Mouse (Mus musculus) forebrain, postnatal 0 days (tissue): ENCODE data around the gene Bckdhb. TPM values are rescaled to one million over a fixed set of nuclear protein-coding genes. Genes with fewer than 3 reads are reported as not detected.

Source experiments
- ATAC-seq: fragments of 200-750 bp; cut with Nextera tagmentation; 2 replicates; pipeline ENCODE4 v1.8.0; 2017; ENCODE audit warnings: mild to moderate bottlenecking, moderate library complexity
- DNase-seq: peaks from one replicate; pipeline ENCODE4 v3.0.0-alpha.2; 2015
- H3K27ac ChIP-seq: fragments of 300-500 bp; sonication (generic); 2 replicates; pipeline ENCODE4 v1.5.1; 2014; ENCODE audit warnings: low read depth, mild to moderate bottlenecking, antibody characterized with exemption, low read length, moderate library complexity, mixed read lengths
- H3K27me3 ChIP-seq: fragments of 300-500 bp; sonication (generic); 2 replicates; pipeline ENCODE4 v1.6.1; 2014; ENCODE audit warnings: mild to moderate bottlenecking, low read length, mixed read lengths; ENCODE audit not compliant: insufficient read depth
- H3K36me3 ChIP-seq: fragments of 300-500 bp; sonication (generic); 2 replicates; pipeline ENCODE4 v1.6.1; 2014; ENCODE audit warnings: mild to moderate bottlenecking, moderate library complexity; ENCODE audit not compliant: insufficient read depth
- H3K4me1 ChIP-seq: fragments of 300-500 bp; sonication (generic); 2 replicates; pipeline ENCODE4 v1.6.1; 2014; ENCODE audit warnings: antibody characterized with exemption; ENCODE audit not compliant: insufficient read depth
- H3K4me2 ChIP-seq: fragments of 300-500 bp; sonication (generic); 2 replicates; pipeline ENCODE4 v1.6.1; 2014; ENCODE audit warnings: low read depth, mild to moderate bottlenecking, moderate library complexity
- H3K4me3 ChIP-seq: fragments of 300-500 bp; sonication (generic); 2 replicates; pipeline ENCODE4 v1.5.1; 2014; ENCODE audit warnings: low read depth, low read length, mixed read lengths
- H3K9ac ChIP-seq: fragments of 300-500 bp; sonication (generic); 2 replicates; pipeline ENCODE4 v1.6.1; 2014; ENCODE audit warnings: mild to moderate bottlenecking
- H3K9me3 ChIP-seq: fragments of 300-500 bp; sonication (generic); 2 replicates; pipeline ENCODE4 v1.6.1; 2016; ENCODE audit warnings: low read length
- CTCF ChIP-seq: sonication (generic); IDR thresholded peaks from 2 replicates; pipeline ENCODE4 v1.5.1; 2016; ENCODE audit warnings: antibody characterized with exemption, control low read depth, low read depth
- WGBS: fragments of 180-500 bp; shearing (Covaris S2); extraction: QIAGEN DNeasy Blood & Tissue Kit; methylation state at CpG from one replicate; pipeline ENCODE4 v1.1.7; 2014; 5-methylcytosine and 5-hydroxymethylcytosine counted together
- polyA plus RNA-seq: library from polyadenylated mRNA; unstranded; fragments of >200 nt; fragmentation: Nextera tagmentation; extraction: Ambion mirVana; gene quantifications from 2 replicates; pipeline ENCODE4 v1.2.1, GENCODE M21; 2015
- total RNA-seq: library from RNA; depleted of rRNA; stranded (reverse); fragments of >200 nt; gene quantifications from 2 replicates; pipeline ENCODE4 v1.2.3, GENCODE M21; 2014

Gene Bckdhb
- total and polyA plus RNA-seq, 2 experiments from 2014 or later, result 14.2 to 34.8 TPM

- TF ChIP-seq CTCF, result no peak
- no peaks in the 10 kb centered on the region for H3K4me1 ChIP-seq
- no peak for DNase-seq
- WGBS, result 73% methylated on average over 4 of the region's 4 CpGs
- no peaks in the 10 kb centered on the region for H3K36me3 ChIP-seq
- no peak overlapping the region for H3K27ac ChIP-seq
- ATAC-seq, result no peak
- no peak overlapping the region for H3K4me3 ChIP-seq
- no peak overlapping the region for H3K4me2 ChIP-seq
- H3K9ac ChIP-seq, result no peak overlapping the region
- H3K9me3 ChIP-seq, result no peaks in the 10 kb centered on the region
- no peaks in the 10 kb centered on the region for H3K27me3 ChIP-seq
These were observed 19.1 kb upstream of the Bckdhb start for GRCm38 (mm10) chr9:83905820-83906219.

GRCm38 (mm10) chr9:83907017-83907416 lies 17.9 kb upstream of the Bckdhb start:
- no peaks in the 10 kb centered on the region for H3K27me3 ChIP-seq
- no peak for ATAC-seq
- no peak overlapping the region for H3K4me3 ChIP-seq
- no peaks in the 10 kb centered on the region for H3K36me3 ChIP-seq
- no peak overlapping the region for H3K9ac ChIP-seq
- no peak for TF ChIP-seq CTCF
- no peak overlapping the region for H3K27ac ChIP-seq
- 87% methylated on average over 3 of the region's 3 CpGs for WGBS
- no peaks in the 10 kb centered on the region for H3K9me3 ChIP-seq
- DNase-seq, result no peak
- H3K4me1 ChIP-seq, result no peaks in the 10 kb centered on the region
- H3K4me2 ChIP-seq, result no peak overlapping the region

GRCm38 (mm10) chr9:83909836-83910235 lies 15.1 kb upstream of the Bckdhb start:
- WGBS, result 92% methylated on average over 2 of the region's 2 CpGs
- no peak overlapping the region for H3K4me3 ChIP-seq
- no peak for ATAC-seq
- H3K9me3 ChIP-seq, result no peaks in the 10 kb centered on the region
- no peaks in the 10 kb centered on the region for H3K4me1 ChIP-seq
- no peak overlapping the region for H3K27ac ChIP-seq
- no peak for TF ChIP-seq CTCF
- no peaks in the 10 kb centered on the region for H3K27me3 ChIP-seq
- H3K9ac ChIP-seq, result no peak overlapping the region
- no peaks in the 10 kb centered on the region for H3K36me3 ChIP-seq
- DNase-seq, result no peak
- no peak overlapping the region for H3K4me2 ChIP-seq

GRCm38 (mm10) chr9:83910926-83911325 lies 14.0 kb upstream of the Bckdhb start:
- Histone ChIP-seq H3K4me1 (no peaks in the 10 kb centered on the region), H3K36me3 (no peaks in the 10 kb centered on the region), H3K4me2 (no peak overlapping the region), H3K9me3 (no peaks in the 10 kb centered on the region), H3K4me3 (no peak overlapping the region), H3K27me3 (no peaks in the 10 kb centered on the region), H3K27ac (no peak overlapping the region), H3K9ac (no peak overlapping the region)
- no peak for TF ChIP-seq CTCF
- DNase-seq (no peak), ATAC-seq (no peak)
- 78% methylated on average over 2 of the region's 2 CpGs for WGBS

GRCm38 (mm10) chr9:83922076-83922475 lies 2.9 kb upstream of the Bckdhb start:
- no peaks in the 10 kb centered on the region for H3K9me3 ChIP-seq
- H3K4me2 ChIP-seq, result no peak overlapping the region
- no peak for TF ChIP-seq CTCF
- no peak for ATAC-seq
- H3K27me3 ChIP-seq, result no peaks in the 10 kb centered on the region
- 79% methylated on average over 3 of the region's 3 CpGs for WGBS
- no peak for DNase-seq
- H3K4me1 ChIP-seq, result peaks cover 5% of the 10 kb centered on the region; the same call in 1 of the 2 replicates
- no peak overlapping the region for H3K4me3 ChIP-seq
- H3K27ac ChIP-seq, result no peak overlapping the region
- H3K9ac ChIP-seq, result no peak overlapping the region
- no peaks in the 10 kb centered on the region for H3K36me3 ChIP-seq

GRCm38 (mm10) chr9:83924356-83924755 lies 589 bp upstream of the Bckdhb start:
- H3K27ac ChIP-seq, result 0 out of 2 replicates have a peak overlapping the region, but pooled peaks have one; percentile 59
- peak overlapping the region; percentile 77 for H3K4me2 ChIP-seq
- DNase-seq (no peak), ATAC-seq (no peak)
- TF ChIP-seq CTCF, result no peak
- 90% methylated on average over 5 of the region's 5 CpGs for WGBS
- H3K27me3 ChIP-seq, result no peaks in the 10 kb centered on the region
- peak overlapping the region; percentile 61 for H3K9ac ChIP-seq
- peaks cover 5% of the 10 kb centered on the region; the same call in 1 of the 2 replicates for H3K4me1 ChIP-seq
- H3K4me3 ChIP-seq, result peak overlapping the region; percentile 63
- H3K36me3 ChIP-seq, result no peaks in the 10 kb centered on the region
- no peaks in the 10 kb centered on the region for H3K9me3 ChIP-seq

GRCm38 (mm10) chr9:83925688-83926041 lies 720 bp downstream of the Bckdhb start:
- DNase-seq (no peak), ATAC-seq (no peak)
- WGBS, result 61% methylated on average over 4 of the region's 4 CpGs
- Histone ChIP-seq H3K4me2 (peak overlapping the region; percentile 77), H3K27me3 (no peaks in the 10 kb centered on the region), H3K9ac (peak overlapping the region; percentile 67), H3K9me3 (no peaks in the 10 kb centered on the region), H3K27ac (no peak overlapping the region), H3K4me3 (peak overlapping the region; percentile 63), H3K36me3 (no peaks in the 10 kb centered on the region), H3K4me1 (peaks cover 5% of the 10 kb centered on the region; the same call in 1 of the 2 replicates)
- no peak for TF ChIP-seq CTCF
